Mouse (Mus musculus): Measurements from ENCODE around the gene 1700029P11Rik. TPM values are rescaled to one million over a fixed set of nuclear protein-coding genes. Genes with fewer than 3 reads are reported as not detected.

Gene 1700029P11Rik
- total RNA-seq (2021): not detected

GRCm38 (mm10) chr15:81980321-81980720 is at the start of gene 1700029P11Rik:
Gene 1700029P11Rik, plus strand, starts transcription at chr15:81980540.
- intact Hi-C loops (cut with DNase I): no loop called here
- no peak for DNase-seq

GRCm38 (mm10) chr15:81932951-81933470 is 47.3 kb upstream of the 1700029P11Rik start:
- intact Hi-C loops (cut with DNase I): no loop called here
- DNase-seq: no peak

- intact Hi-C loops (cut with DNase I): no loop called here
- DNase-seq: no peak
These were observed 46.4 kb upstream of the 1700029P11Rik start for GRCm38 (mm10) chr15:81933986-81934385.

- intact Hi-C loops (cut with DNase I): no loop called here
These were observed 44.3 kb upstream of the 1700029P11Rik start for GRCm38 (mm10) chr15:81935869-81936637.

GRCm38 (mm10) chr15:81936679-81937078 is 43.7 kb upstream of the 1700029P11Rik start, which contains the start of gene Csdc2:
Gene Csdc2, plus strand, starts transcription at chr15:81936759.
- peak; percentile 55 to 63 for DNase-seq
- intact Hi-C loops (cut with DNase I): no loop called here

More at GRCm38 (mm10) chr15:81935869-81936637, 44.3 kb upstream of the 1700029P11Rik start:
- DNase-seq: no peak

GRCm38 (mm10) chr15:81937098-81937972 is 43.0 kb upstream of the 1700029P11Rik start:
- DNase-seq: peak; percentile 47 to 64
- intact Hi-C loops (cut with DNase I): no loop called here

- DNase-seq: peak in 1 of 2 experiments; percentile 50
- intact Hi-C loops (cut with DNase I): loop anchor here (1.0 kb wide), 1 partner anchor 51 kb away; no protein-coding TSS in a partner anchor
These were observed 42.1 kb upstream of the 1700029P11Rik start for GRCm38 (mm10) chr15:81938246-81938645.

- DNase-seq: no peak
- intact Hi-C loops (cut with DNase I): no loop called here
These were observed 41.1 kb upstream of the 1700029P11Rik start for GRCm38 (mm10) chr15:81939157-81939715.

- intact Hi-C loops (cut with DNase I): no loop called here
- DNase-seq: no peak
These were observed 40.6 kb upstream of the 1700029P11Rik start for GRCm38 (mm10) chr15:81939774-81940173.

- DNase-seq: no peak
- intact Hi-C loops (cut with DNase I): no loop called here
These were observed 40.1 kb upstream of the 1700029P11Rik start for GRCm38 (mm10) chr15:81940219-81940618.

- DNase-seq: no peak
- intact Hi-C loops (cut with DNase I): no loop called here
These were observed 39.3 kb upstream of the 1700029P11Rik start for GRCm38 (mm10) chr15:81941010-81941409.

GRCm38 (mm10) chr15:81943176-81943749 is 37.1 kb upstream of the 1700029P11Rik start:
- DNase-seq: no peak
- intact Hi-C loops (cut with DNase I): no loop called here

GRCm38 (mm10) chr15:81949076-81949475 is 31.3 kb upstream of the 1700029P11Rik start:
- DNase-seq: no peak
- intact Hi-C loops (cut with DNase I): no loop called here

- no peak for DNase-seq
- intact Hi-C loops (cut with DNase I): loop anchor here (10.0 kb wide), 1 partner anchor 285 kb away; no protein-coding TSS in a partner anchor
These were observed 30.7 kb upstream of the 1700029P11Rik start for GRCm38 (mm10) chr15:81949476-81950131.

- intact Hi-C loops (cut with DNase I): loop anchor here (10.0 kb wide), 1 partner anchor 284 kb away; no protein-coding TSS in a partner anchor
- no peak for DNase-seq
These were observed 29.6 kb upstream of the 1700029P11Rik start for GRCm38 (mm10) chr15:81950716-81951115.

GRCm38 (mm10) chr15:81951159-81951558 is 29.2 kb upstream of the 1700029P11Rik start:
- DNase-seq: no peak
- intact Hi-C loops (cut with DNase I): loop anchor here (10.0 kb wide), 1 partner anchor 284 kb away; no protein-coding TSS in a partner anchor

- DNase-seq: no peak
- intact Hi-C loops (cut with DNase I): loop anchor here (10.0 kb wide), 1 partner anchor 282 kb away; no protein-coding TSS in a partner anchor
These were observed 28.0 kb upstream of the 1700029P11Rik start for GRCm38 (mm10) chr15:81952310-81952709.

- intact Hi-C loops (cut with DNase I): loop anchor here (10.0 kb wide), 1 partner anchor 281 kb away; no protein-coding TSS in a partner anchor
- no peak for DNase-seq
These were observed 26.2 kb upstream of the 1700029P11Rik start for GRCm38 (mm10) chr15:81954151-81954583.

GRCm38 (mm10) chr15:81954716-81955115 is 25.6 kb upstream of the 1700029P11Rik start:
- DNase-seq: no peak
- intact Hi-C loops (cut with DNase I): loop anchor here (10.0 kb wide), 1 partner anchor 280 kb away; no protein-coding TSS in a partner anchor
